Mouse (Mus musculus) cerebellum, adult 2 months (tissue): ENCODE data around the gene Aldh1l1.

ENCODE experiments used
- CTCF ChIP-seq: fragments of 200-500 bp; IDR thresholded peaks from 2 replicates; pipeline ENCODE4 v1.5.1; 2011; ENCODE audit warnings: low read depth, mild to moderate bottlenecking, control low read depth, low read length, moderate library complexity, borderline replicate concordance; ENCODE audit not compliant: insufficient read depth
- POLR2A ChIP-seq: fragments of 200-500 bp; IDR thresholded peaks from 2 replicates; pipeline ENCODE4 v1.6.1; 2011; ENCODE audit warnings: low read length, control low read depth, borderline replicate concordance; ENCODE audit not compliant: insufficient read depth

- peak; percentile 84 for TF ChIP-seq CTCF
- TF ChIP-seq POLR2A = no peak
Measured at GRCm38 (mm10) chr6:90606538-90606937, 120.3 kb downstream of the Aldh1l1 start.
